Mouse (Mus musculus) liver, embryonic 13.5 days (tissue): ENCODE measurements around the gene Itgae. TPM values are rescaled to one million over a fixed set of nuclear protein-coding genes. Genes with fewer than 3 reads are reported as not detected.

Source experiments
- ATAC-seq: fragments of 200-750 bp; cut with Nextera tagmentation; 2 replicates; pipeline ENCODE4 v1.8.0; 2017; ENCODE audit warnings: low read depth, mild to moderate bottlenecking, moderate number of reproducible peaks, moderate library complexity
- DNase-seq: peaks from one replicate; pipeline ENCODE4 v3.0.0; 2022
- H3K27ac ChIP-seq: fragments of 300-500 bp; sonication (generic); 2 replicates; pipeline ENCODE4 v1.5.1; 2015; ENCODE audit warnings: moderate library complexity, mild to moderate bottlenecking, inconsistent platforms
- H3K27me3 ChIP-seq: fragments of 300-500 bp; sonication (generic); 2 replicates; pipeline ENCODE4 v1.6.1; 2015; ENCODE audit warnings: mild to moderate bottlenecking, inconsistent platforms
- H3K36me3 ChIP-seq: fragments of 300-500 bp; sonication (generic); 2 replicates; pipeline ENCODE4 v1.6.1; 2015; ENCODE audit warnings: mild to moderate bottlenecking, inconsistent platforms
- H3K4me1 ChIP-seq: fragments of 300-500 bp; sonication (generic); replicated peaks from 2 replicates; pipeline ENCODE4 v1.6.1; 2015; ENCODE audit warnings: inconsistent platforms
- H3K4me2 ChIP-seq: fragments of 300-500 bp; sonication (generic); 2 replicates; pipeline ENCODE4 v1.6.1; 2015; ENCODE audit warnings: inconsistent platforms, mild to moderate bottlenecking, moderate library complexity
- H3K4me3 ChIP-seq: fragments of 300-500 bp; sonication (generic); replicated peaks from 2 replicates; pipeline ENCODE4 v1.5.1; 2015; ENCODE audit warnings: mild to moderate bottlenecking, inconsistent platforms
- H3K9ac ChIP-seq: fragments of 300-500 bp; sonication (generic); 2 replicates; pipeline ENCODE4 v1.6.1; 2015; ENCODE audit warnings: mild to moderate bottlenecking, inconsistent platforms
- H3K9me3 ChIP-seq: fragments of 300-500 bp; sonication (generic); replicated peaks from 2 replicates; pipeline ENCODE4 v1.6.1; 2016; ENCODE audit warnings: inconsistent platforms
- WGBS: fragments of 180-500 bp; shearing (Covaris S2); methylation state at CpG from one replicate; pipeline ENCODE4 v1.1.7; 2015; ENCODE audit not compliant: insufficient replicate concordance; 5-methylcytosine and 5-hydroxymethylcytosine counted together
- polyA plus RNA-seq: library from polyadenylated mRNA; unstranded; fragments of >200 nt; fragmentation: Nextera tagmentation; extraction: Ambion mirVana; gene quantifications from 2 replicates; pipeline ENCODE4 v1.2.1, GENCODE M21; 2015

Itgae gene
- polyA plus RNA-seq, 1 experiment from 2014 or later = 0.12 TPM

GRCm38 (mm10) chr11:73076295-73076694 is 14.1 kb upstream of the Itgae start:
- H3K4me3 ChIP-seq = no peak overlapping the region
- H3K9me3 ChIP-seq = no peaks in the 10 kb centered on the region
- peaks cover 85% of the 10 kb centered on the region for H3K36me3 ChIP-seq
- H3K27ac ChIP-seq = no peak overlapping the region
- no peaks in the 10 kb centered on the region for H3K4me1 ChIP-seq
- H3K4me2 ChIP-seq = no peak overlapping the region
- no peak overlapping the region for H3K9ac ChIP-seq
- ATAC-seq (no peak), DNase-seq (no peak)
- 87% methylated on average over 4 of the region's 4 CpGs for WGBS
- H3K27me3 ChIP-seq = no peaks in the 10 kb centered on the region

DNA sequence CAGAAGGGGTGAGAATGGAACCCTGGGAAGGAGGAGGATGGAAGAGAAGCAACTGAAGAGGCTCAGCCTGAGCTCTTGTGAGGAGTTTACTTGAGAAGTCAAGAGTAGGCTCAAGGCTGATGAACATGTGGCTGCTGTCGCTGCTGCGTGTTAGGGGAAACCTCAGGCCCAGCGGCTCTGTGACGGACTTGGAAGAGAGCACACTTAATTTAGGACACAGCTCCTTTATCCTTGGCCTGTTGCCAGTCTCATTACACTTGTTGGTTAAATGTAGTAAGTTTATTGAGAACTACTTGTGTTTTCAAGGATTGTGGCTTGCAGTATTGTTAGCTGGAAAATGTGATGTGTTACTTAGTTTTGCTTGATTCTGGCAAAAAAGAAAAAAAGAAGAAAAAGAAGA is 13.7 kb upstream of the Itgae start:
- DNase-seq (no peak), ATAC-seq (no peak)
- H3K9ac ChIP-seq = no peak overlapping the region
- no peak overlapping the region for H3K4me3 ChIP-seq
- no peaks in the 10 kb centered on the region for H3K27me3 ChIP-seq
- no peak overlapping the region for H3K4me2 ChIP-seq
- no peaks in the 10 kb centered on the region for H3K4me1 ChIP-seq
- 94% methylated on average over 4 of the region's 4 CpGs for WGBS
- peaks cover 87% of the 10 kb centered on the region for H3K36me3 ChIP-seq
- H3K27ac ChIP-seq = no peak overlapping the region
- H3K9me3 ChIP-seq = no peaks in the 10 kb centered on the region

DNA sequence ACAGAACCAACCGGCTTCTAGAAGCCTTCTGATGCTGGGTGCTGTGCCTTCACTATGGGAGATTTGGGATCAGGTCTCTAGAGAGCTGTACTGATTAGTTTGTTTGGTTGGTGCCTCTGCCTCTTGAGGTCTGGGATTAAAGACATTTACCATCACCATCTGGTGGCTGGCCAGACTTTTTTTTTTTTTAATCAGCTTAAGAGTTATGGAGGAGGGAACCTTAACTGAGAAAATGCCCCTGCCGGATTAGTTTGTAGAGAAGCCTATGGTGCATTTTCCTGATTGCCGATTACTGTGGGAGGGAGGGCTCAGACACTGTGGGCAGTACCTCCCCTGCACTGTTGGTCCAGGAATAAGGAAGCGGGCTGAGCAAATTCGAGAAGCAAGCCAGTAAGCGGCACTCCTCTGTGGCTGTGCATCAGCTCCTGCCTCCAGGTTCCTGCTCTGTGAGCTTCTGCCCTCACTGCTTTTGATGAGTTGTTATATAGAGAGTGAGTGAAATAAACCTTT is 13.1 kb upstream of the Itgae start:
- Histone ChIP-seq H3K9ac (no peak overlapping the region), H3K27me3 (no peaks in the 10 kb centered on the region), H3K9me3 (no peaks in the 10 kb centered on the region), H3K27ac (no peak overlapping the region), H3K4me2 (no peak overlapping the region), H3K36me3 (peaks cover 90% of the 10 kb centered on the region), H3K4me3 (no peak overlapping the region), H3K4me1 (no peaks in the 10 kb centered on the region)
- ATAC-seq (no peak), DNase-seq (no peak)
- WGBS = 80% methylated on average over 6 of the region's 6 CpGs

- no peak for ATAC-seq
- no peak overlapping the region for H3K27ac ChIP-seq
- no peak overlapping the region for H3K4me2 ChIP-seq
- H3K4me1 ChIP-seq = no peaks in the 10 kb centered on the region
- H3K36me3 ChIP-seq = peaks cover 85% of the 10 kb centered on the region
- no peak overlapping the region for H3K4me3 ChIP-seq
- no peak for DNase-seq
- H3K9me3 ChIP-seq = no peaks in the 10 kb centered on the region
- H3K27me3 ChIP-seq = no peaks in the 10 kb centered on the region
- H3K9ac ChIP-seq = no peak overlapping the region
- WGBS = 79% methylated on average over 8 of the region's 8 CpGs
These were observed 11.8 kb upstream of the Itgae start for GRCm38 (mm10) chr11:73078615-73079014.

- H3K27me3 ChIP-seq = no peaks in the 10 kb centered on the region
- H3K4me2 ChIP-seq = no peak overlapping the region
- no peak overlapping the region for H3K9ac ChIP-seq
- H3K4me1 ChIP-seq = peaks cover 13% of the 10 kb centered on the region
- H3K9me3 ChIP-seq = no peaks in the 10 kb centered on the region
- no peak overlapping the region for H3K27ac ChIP-seq
- DNase-seq (no peak), ATAC-seq (no peak)
- H3K4me3 ChIP-seq = no peak overlapping the region
- 88% methylated on average over 3 of the region's 3 CpGs for WGBS
- H3K36me3 ChIP-seq = peaks cover 81% of the 10 kb centered on the region
These were observed 10.1 kb upstream of the Itgae start for GRCm38 (mm10) chr11:73080306-73080705.

DNA sequence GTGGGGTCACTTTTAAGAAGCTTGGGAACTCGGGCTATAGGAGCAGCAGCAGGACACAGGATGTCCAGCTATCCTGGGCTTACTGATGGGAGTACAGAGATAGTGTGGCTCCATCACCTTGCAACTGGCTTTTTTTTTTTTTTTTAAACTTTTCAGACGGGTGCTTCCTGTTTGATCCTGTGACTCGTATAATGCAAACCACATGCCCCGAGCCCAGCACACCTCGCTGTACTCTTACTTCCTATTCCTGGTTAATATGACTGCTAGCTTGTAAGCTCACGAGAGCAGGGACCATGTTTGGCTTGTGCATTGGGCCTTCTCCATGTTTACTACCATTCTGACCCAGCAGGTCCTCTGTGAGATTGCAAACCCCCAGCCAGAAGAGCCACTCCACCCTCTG is 6.1 kb upstream of the Itgae start:
- no peak overlapping the region for H3K27ac ChIP-seq
- WGBS = 30% methylated on average over 6 of the region's 6 CpGs
- no peak for DNase-seq

GRCm38 (mm10) chr11:73084804-73085231 is 5.6 kb upstream of the Itgae start:
- no peak overlapping the region for H3K9ac ChIP-seq
- ATAC-seq (no peak), DNase-seq (no peak)
- no peak overlapping the region for H3K4me3 ChIP-seq
- no peaks in the 10 kb centered on the region for H3K27me3 ChIP-seq
- peak overlapping the region; percentile 43; the same call in 1 of the 2 replicates for H3K27ac ChIP-seq
- WGBS = 66% methylated on average over 10 of the region's 10 CpGs
- H3K4me1 ChIP-seq = peaks cover 23% of the 10 kb centered on the region
- no peak overlapping the region for H3K4me2 ChIP-seq
- peaks cover 42% of the 10 kb centered on the region for H3K36me3 ChIP-seq
- no peaks in the 10 kb centered on the region for H3K9me3 ChIP-seq

More for the DNA sequence above, 6.1 kb upstream of the Itgae start:
- no peaks in the 10 kb centered on the region for H3K9me3 ChIP-seq
- peaks cover 23% of the 10 kb centered on the region for H3K4me1 ChIP-seq
- H3K9ac ChIP-seq = no peak overlapping the region
- no peak overlapping the region for H3K4me3 ChIP-seq
- no peak for ATAC-seq
- H3K4me2 ChIP-seq = no peak overlapping the region
- peaks cover 46% of the 10 kb centered on the region for H3K36me3 ChIP-seq
- H3K27me3 ChIP-seq = no peaks in the 10 kb centered on the region

- ATAC-seq (no peak), DNase-seq (no peak)
- H3K27me3 ChIP-seq = no peaks in the 10 kb centered on the region
- no peak overlapping the region for H3K4me2 ChIP-seq
- H3K9me3 ChIP-seq = no peaks in the 10 kb centered on the region
- H3K4me1 ChIP-seq = peaks cover 23% of the 10 kb centered on the region
- H3K9ac ChIP-seq = no peak overlapping the region
- WGBS = 44% methylated on average over 7 of the region's 7 CpGs
- no peak overlapping the region for H3K4me3 ChIP-seq
- peaks cover 40% of the 10 kb centered on the region for H3K36me3 ChIP-seq
- H3K27ac ChIP-seq = peak overlapping the region; percentile 43; the same call in 1 of the 2 replicates
These were observed 5.0 kb upstream of the Itgae start for GRCm38 (mm10) chr11:73085391-73085790.

DNA sequence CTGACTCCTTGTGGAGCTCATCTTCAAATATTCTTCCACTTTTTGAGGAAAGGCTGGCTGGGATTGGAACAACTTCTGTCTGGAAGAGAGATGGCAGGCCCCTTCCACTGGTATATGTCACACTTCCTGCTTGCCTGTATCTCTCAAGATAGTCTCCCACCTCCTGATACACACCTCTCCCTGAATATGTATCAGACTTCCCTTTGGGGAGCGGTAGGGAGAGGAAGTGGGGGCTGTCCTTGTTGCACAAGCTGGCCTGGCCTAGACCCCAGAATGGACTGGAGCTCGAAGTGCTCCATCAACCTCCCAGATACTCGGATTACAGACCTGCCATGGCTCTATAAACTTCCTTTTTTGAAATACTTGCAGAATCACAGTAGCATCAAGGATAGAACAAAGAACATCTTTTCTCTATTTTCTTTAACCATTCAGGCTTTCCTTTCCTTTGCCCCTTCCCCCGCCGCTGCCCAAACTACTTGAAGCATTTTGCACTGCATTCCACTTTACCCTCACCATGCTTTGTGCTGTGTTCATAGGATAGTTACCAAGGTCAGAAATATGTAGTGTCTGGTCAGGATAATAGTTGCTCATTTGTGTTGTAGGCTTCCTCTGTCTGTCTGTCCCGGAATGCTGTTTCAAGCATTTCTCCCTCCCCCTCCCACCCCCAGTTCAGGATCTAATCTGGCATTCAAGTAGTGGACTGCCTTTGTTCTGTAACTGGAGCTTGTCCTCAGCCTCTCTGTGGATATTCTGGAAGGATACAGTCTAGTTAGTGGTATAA is 2.5 kb upstream of the Itgae start:
- DNase-seq (no peak), ATAC-seq (no peak)
- H3K4me2 ChIP-seq = no peak overlapping the region
- H3K27ac ChIP-seq = no peak overlapping the region
- WGBS = 47% methylated on average over 6 of the region's 6 CpGs
- peaks cover 23% of the 10 kb centered on the region for H3K4me1 ChIP-seq
- no peaks in the 10 kb centered on the region for H3K27me3 ChIP-seq
- no peak overlapping the region for H3K9ac ChIP-seq
- no peak overlapping the region for H3K4me3 ChIP-seq
- H3K36me3 ChIP-seq = peaks cover 17% of the 10 kb centered on the region
- H3K9me3 ChIP-seq = no peaks in the 10 kb centered on the region

DNA sequence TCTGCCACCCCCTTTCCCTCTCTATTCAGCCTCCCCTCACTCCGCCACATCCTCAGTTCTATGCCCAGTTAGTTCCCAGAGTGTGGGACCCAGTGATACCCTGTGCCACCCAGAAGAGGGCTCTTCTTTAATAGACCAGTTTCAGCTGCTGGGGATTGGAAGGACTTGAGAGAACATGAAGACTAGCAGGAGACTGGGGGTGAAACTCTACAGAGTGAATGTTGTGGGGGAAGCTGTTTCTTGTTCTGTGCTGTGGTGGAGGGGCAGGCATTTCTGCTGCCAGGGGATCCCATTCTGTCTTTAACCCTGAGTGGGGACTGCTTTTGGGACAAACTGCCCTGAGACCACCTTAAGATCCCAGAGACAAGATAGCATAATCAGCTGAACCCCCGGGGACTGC is 443 bp downstream of the Itgae start:
- Histone ChIP-seq H3K4me2 (no peak overlapping the region), H3K36me3 (no peaks in the 10 kb centered on the region), H3K4me1 (peaks cover 8% of the 10 kb centered on the region; the same call in 1 of the 2 replicates), H3K9ac (no peak overlapping the region), H3K9me3 (no peaks in the 10 kb centered on the region), H3K27me3 (no peaks in the 10 kb centered on the region), H3K27ac (no peak overlapping the region), H3K4me3 (no peak overlapping the region)
- DNase-seq (no peak), ATAC-seq (no peak)
- WGBS = 77% methylated on average over 2 of the region's 2 CpGs

- no peak for ATAC-seq
- DNase-seq = no peak
- 0 out of 2 replicates have a peak, but pooled peaks cover 4% of the 10 kb centered on the region for H3K4me1 ChIP-seq
- no peaks in the 10 kb centered on the region for H3K36me3 ChIP-seq
- no peak overlapping the region for H3K27ac ChIP-seq
- no peak overlapping the region for H3K9ac ChIP-seq
- H3K9me3 ChIP-seq = no peaks in the 10 kb centered on the region
- WGBS = 60% methylated on average over 4 of the region's 4 CpGs
- H3K4me3 ChIP-seq = no peak overlapping the region
- H3K4me2 ChIP-seq = no peak overlapping the region
- H3K27me3 ChIP-seq = no peaks in the 10 kb centered on the region
These were observed 1.7 kb downstream of the Itgae start for GRCm38 (mm10) chr11:73092057-73092456.

GRCm38 (mm10) chr11:73092877-73093276 is 2.5 kb downstream of the Itgae start:
- no peaks in the 10 kb centered on the region for H3K4me1 ChIP-seq
- no peaks in the 10 kb centered on the region for H3K36me3 ChIP-seq
- ATAC-seq (no peak), DNase-seq (no peak)
- no peak overlapping the region for H3K4me3 ChIP-seq
- H3K27ac ChIP-seq = no peak overlapping the region
- no peaks in the 10 kb centered on the region for H3K9me3 ChIP-seq
- H3K4me2 ChIP-seq = no peak overlapping the region
- 40% methylated on average over 7 of the region's 7 CpGs for WGBS
- H3K9ac ChIP-seq = no peak overlapping the region
- H3K27me3 ChIP-seq = no peaks in the 10 kb centered on the region
